ENCODE assay signal across 8 mouse cellular contexts in the genomic region with DNA sequence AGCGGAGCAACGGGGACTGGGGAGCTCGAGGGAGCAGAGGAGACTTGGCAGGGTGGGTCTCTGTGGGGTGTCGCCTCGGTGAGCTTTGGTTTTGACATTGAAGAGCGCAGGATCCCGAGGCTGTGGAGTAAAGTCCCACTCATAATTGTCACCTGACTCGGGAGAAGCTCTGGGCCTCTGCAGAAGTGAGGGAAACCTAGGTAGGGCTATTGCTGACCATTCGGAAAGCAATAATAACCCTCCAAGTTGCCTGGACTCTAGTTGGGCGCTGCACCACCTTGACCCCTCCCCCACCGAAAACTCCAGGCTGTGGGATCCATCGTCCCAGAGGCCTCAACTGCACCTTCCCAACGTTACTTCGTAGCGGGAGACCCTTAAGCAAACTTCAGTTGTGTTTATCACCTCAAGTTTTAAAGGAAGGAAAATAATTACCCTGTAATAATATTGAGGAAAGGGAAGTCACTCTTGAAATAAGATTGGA. TPM values are rescaled to one million over a fixed set of nuclear protein-coding genes. Genes with fewer than 3 reads are reported as not detected.
DNase-seq lines count a peak whose midpoint lies in the region; ATAC-seq lines count a peak whose summit lies in the region.

No protein-coding gene starts in this region.

- peak overlapping the region; percentile 86 for H3K4me3 ChIP-seq in kidney, embryonic 16.5 days (ENCODE audit: low read length)
- H3K4me3 ChIP-seq in hindbrain, embryonic 14.5 days (replicated peaks; ENCODE audit: low read length), result peak overlapping the region; percentile 59
- H3K4me3 ChIP-seq in macrophage (ENCODE audit: inconsistent target), result peak overlapping the region; percentile 98

- WGBS in kidney, embryonic 16.5 days, result under 1% methylated on average over 15 of the region's 15 CpGs
- WGBS in hindbrain, embryonic 14.5 days, result 0% methylated on average over 15 of the region's 15 CpGs
- WGBS in macrophage (ENCODE audit: missing documents), result 2% methylated on average over 15 of the region's 15 CpGs

- peaks cover 15% of the 10 kb centered on the region for H3K4me1 ChIP-seq in kidney, embryonic 16.5 days (ENCODE audit: insufficient read depth, low read length)
- H3K4me1 ChIP-seq in hindbrain, embryonic 14.5 days (replicated peaks; ENCODE audit: control insufficient read depth, insufficient read depth, low read length), result peaks cover 19% of the 10 kb centered on the region

- H3K27me3 ChIP-seq in kidney, embryonic 16.5 days (ENCODE audit: insufficient read depth, low read length), result no peaks in the 10 kb centered on the region
- no peaks in the 10 kb centered on the region for H3K27me3 ChIP-seq in hindbrain, embryonic 14.5 days (ENCODE audit: control insufficient read depth, insufficient read depth, low read length)

- peak overlapping the region; percentile 77 for H3K9ac ChIP-seq in kidney, embryonic 16.5 days (replicated peaks; ENCODE audit: low read length)
- peak overlapping the region; percentile 65 for H3K9ac ChIP-seq in hindbrain, embryonic 14.5 days

- H3K27ac ChIP-seq in kidney, embryonic 16.5 days (ENCODE audit: low read length), result peak overlapping the region; percentile 84
- H3K27ac ChIP-seq in hindbrain, embryonic 14.5 days, result peak overlapping the region; percentile 75
- H3K27ac ChIP-seq in macrophage, result peak overlapping the region; percentile 54

- no peaks in the 10 kb centered on the region for H3K9me3 ChIP-seq in kidney, embryonic 16.5 days (ENCODE audit: low read length)
- no peaks in the 10 kb centered on the region for H3K9me3 ChIP-seq in hindbrain, embryonic 14.5 days (ENCODE audit: control insufficient read depth, low read length)

- no peak for ATAC-seq in kidney, embryonic 16.5 days (ENCODE audit: low FRiP score, low TSS enrichment)
- ATAC-seq in common myeloid progenitor, adult 5-6 weeks (replicated peaks; ENCODE audit: low read depth, poor library complexity, severe bottlenecking), result peak; percentile 7
- peak; percentile 77 for ATAC-seq in hindbrain, embryonic 14.5 days (ENCODE audit: low FRiP score)

- H3K36me3 ChIP-seq in kidney, embryonic 16.5 days (ENCODE audit: insufficient read depth, low read length), result peaks cover 8% of the 10 kb centered on the region
- H3K36me3 ChIP-seq in hindbrain, embryonic 14.5 days (replicated peaks; ENCODE audit: control insufficient read depth, insufficient read depth), result 0 out of 2 replicates have a peak, but pooled peaks cover 3% of the 10 kb centered on the region
- no peaks in the 10 kb centered on the region for H3K36me3 ChIP-seq in macrophage (ENCODE audit: inconsistent target)

- DNase-seq in kidney, postnatal 4 days, result no peak
- no peak for DNase-seq in hindbrain, embryonic 14.5 days (ENCODE audit: low spot score)
- DNase-seq in frontal cortex, postnatal 25 days (ENCODE audit: low spot score in 2 of 2), result no peak
- DNase-seq in urinary bladder, postnatal 4 days (ENCODE audit: low spot score in 2 of 2), result no peak
- no peak for DNase-seq in urinary bladder, adult 2 months (ENCODE audit: low spot score)

- H3K4me2 ChIP-seq in kidney, embryonic 16.5 days (replicated peaks; ENCODE audit: low read depth, low read length), result peak overlapping the region; percentile 68
- H3K4me2 ChIP-seq in hindbrain, embryonic 14.5 days (replicated peaks), result peak overlapping the region; percentile 57

- peaks cover 54% of the 10 kb centered on the region for H3K79me2 ChIP-seq in macrophage (ENCODE audit: inconsistent target)

RNA-seq across cellular contexts. Expression of a gene that starts 0.3 kb away (rescaled TPM):
- 48.6 and 49.2 TPM in 2 replicates for polyA plus RNA-seq in kidney, embryonic 16.5 days (2015; fragmentation: Nextera tagmentation; extraction: Ambion mirVana)
- 32.8 and 38.9 TPM in 2 replicates for total RNA-seq in common myeloid progenitor, adult 5-6 weeks (2017)
- 48.5 and 57.7 TPM in 2 replicates for polyA plus RNA-seq in hindbrain, embryonic 14.5 days (2014; fragmentation: Nextera tagmentation; extraction: Ambion mirVana)
- 10 to 100 TPM in 21 of 26 experiments, 1 to 10 TPM in 5; 4.8 to 44.5 (median 25.0) TPM for total RNA-seq in macrophage (2018; cell fraction: chromatin; rRNA removed)
- 10 to 100 TPM; 23.5 to 47.2 (median 34.8) TPM for total RNA-seq in macrophage (2018; cell fraction: cytosol; rRNA removed)
- 10 to 100 TPM; 11.2 to 55.0 (median 30.9) TPM for total RNA-seq in macrophage (2018; cell fraction: nucleus; rRNA removed)
- polyA plus RNA-seq in macrophage (2018), result 28.2 to 37.1 TPM (median 34.8 TPM) in 3 replicates
- polyA plus RNA-seq in urinary bladder, adult 2 months (2012; rRNA removed), result 31.1 and 34.9 TPM in 2 replicates
